Mouse (Mus musculus) cerebellum, adult (tissue): Measurements from ENCODE around the gene Plac9a.
"Not testable (repeated sequence)": the region's sequence is repeated elsewhere in the genome, so short reads cannot be mapped to it uniquely, and the experiment has no call there.

Source experiments
- ATAC-seq: cut with Nextera tagmentation; 2 replicates; pipeline ENCODE4 v1.9.2; 2017; ENCODE audit warnings: mild to moderate bottlenecking, moderate library complexity, mixed read lengths; ENCODE audit not compliant: insufficient number of reproducible peaks, low FRiP score, low TSS enrichment

Gene Plac9a

DNA sequence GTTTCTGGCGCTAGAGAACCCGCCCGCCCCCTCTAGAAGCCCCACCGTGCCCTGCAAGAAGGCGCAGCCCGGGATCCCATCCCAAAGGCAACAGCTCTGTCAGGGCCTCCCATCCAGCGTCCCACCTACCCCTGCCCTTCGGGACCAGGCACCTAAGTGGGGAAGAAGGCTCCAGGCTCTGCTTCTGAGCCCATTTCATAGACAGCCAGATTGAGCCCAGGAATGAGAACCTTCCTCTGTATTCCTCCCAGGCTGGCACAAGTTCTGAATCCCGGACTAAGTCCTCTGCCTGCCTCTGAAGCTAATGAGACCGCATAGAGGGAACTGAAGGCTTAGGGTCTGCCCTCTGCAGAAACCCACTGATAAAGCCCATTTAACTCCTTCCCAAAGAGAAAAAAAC is at the start of gene Plac9a:
TSS of gene Plac9a (minus strand) at position 101 of the 400 bp plus-strand sequence.
- ATAC-seq = not testable (repeated sequence)

DNA sequence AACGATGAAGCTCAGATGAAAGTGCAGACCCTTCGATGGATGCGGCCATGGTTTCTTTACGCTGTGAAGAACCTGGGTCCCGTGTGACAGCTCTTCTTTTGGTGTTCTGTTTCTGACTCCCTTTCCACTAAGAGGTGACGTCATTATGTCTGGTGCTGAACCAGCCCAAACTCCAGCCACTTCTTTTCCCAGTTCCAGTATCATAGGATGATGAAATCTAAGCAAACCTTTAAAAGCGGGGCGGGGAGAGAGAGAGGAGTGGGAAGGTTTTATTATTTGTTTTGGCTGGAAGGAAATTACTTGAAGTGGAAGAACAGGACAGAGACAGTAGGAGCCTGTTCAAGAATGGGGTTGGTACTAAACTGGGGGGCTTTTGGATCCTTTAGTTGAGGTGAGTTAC is 35.1 kb upstream of the Plac9a start, which contains the start of gene Cphx1:
TSS of gene Cphx1 (plus strand) at position 301 of the 400 bp plus-strand sequence.
- not testable (repeated sequence) for ATAC-seq

DNA sequence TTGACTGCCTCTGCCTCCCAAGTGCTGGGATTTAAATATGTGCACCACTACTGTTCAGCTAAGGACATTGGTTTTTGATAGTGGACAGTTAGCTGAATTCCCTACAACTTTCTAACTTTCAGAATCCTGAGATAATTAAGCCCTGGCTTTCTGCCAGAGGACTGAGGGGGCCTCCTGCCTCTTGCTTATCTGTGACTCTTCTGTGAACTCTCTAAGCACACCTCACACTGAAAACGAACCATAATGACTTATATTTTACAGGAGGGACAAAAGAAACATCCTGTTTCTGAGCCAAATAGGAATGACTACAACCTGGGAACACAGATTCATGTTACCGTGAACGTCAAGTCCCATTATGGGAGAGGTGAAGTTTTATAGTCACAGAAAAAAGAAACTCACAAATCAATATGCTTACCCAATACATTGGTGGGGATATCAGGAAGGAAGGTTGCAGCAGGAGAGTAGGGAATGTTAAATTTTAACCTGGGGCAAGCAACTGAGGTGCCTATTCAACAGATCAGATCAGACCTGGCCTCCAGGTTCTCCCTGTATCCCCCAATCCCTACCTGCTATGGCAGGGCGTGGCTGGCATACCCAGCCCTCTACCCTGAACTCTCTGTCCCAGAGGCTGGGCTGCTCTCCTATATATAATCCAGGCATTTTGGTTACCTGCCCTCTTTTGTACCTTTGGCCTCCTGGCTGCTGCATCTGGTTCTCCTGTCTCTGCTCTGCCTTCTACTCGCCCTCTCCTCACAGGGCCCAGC is 34.1 kb upstream of the Plac9a start:
- not testable (repeated sequence) for ATAC-seq

DNA sequence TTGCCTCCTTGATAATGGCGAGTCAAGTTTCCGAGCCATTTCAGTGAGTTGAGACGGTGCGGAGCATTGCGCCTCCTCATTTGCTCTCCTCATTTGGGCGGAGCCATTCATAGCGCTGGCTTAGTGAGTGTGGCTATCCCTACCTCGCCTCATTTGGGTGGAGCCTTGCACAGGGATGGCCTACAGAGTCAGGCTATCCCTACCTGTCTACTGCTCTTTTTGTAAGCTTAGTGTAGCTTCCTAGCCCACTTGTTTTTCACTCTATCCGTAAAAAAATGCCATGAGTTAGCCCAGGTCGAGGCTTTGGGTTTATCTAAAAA is 24.6 kb upstream of the Plac9a start, which contains the start of gene Tmem254a:
TSS of gene Tmem254a (minus strand) at position 111 of the 320 bp plus-strand sequence.
- ATAC-seq = peak; percentile 90

DNA sequence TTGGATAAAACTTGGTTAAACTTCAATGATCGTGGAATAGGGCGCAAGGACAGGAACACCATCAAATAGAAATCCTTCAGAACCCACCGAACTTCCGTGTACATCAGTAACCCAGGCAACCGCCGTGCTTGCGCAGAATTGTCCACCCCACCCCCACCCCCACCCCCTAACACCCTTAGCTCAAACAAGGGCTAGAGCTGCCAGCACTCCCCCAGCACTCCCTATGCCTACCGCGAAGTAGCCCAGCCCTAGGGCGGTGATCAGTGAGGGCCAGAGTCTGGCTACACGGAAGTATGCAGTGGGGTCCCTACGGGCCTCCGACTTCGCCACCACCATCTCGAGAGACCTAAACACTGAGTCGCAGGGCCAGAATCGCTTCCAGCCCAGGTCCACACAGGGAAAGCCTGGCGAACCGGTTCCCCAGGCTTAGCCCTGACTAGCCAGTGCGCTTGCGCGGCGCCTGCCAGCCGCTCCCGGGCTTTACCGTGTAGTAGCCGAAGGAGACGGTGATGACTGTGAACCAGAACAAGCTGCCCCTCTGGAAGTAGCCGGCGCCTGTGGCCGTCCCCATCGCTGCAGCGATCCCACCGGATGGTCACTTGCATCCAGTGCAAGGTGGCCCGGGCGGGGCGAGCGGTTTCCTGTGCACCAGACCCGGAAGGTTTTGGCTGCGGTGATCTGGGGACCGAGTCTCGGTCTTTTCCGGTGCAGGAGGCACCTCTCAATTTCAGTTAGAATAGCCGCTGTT is 24.1 kb upstream of the Plac9a start:
- ATAC-seq = peak; percentile 75

DNA sequence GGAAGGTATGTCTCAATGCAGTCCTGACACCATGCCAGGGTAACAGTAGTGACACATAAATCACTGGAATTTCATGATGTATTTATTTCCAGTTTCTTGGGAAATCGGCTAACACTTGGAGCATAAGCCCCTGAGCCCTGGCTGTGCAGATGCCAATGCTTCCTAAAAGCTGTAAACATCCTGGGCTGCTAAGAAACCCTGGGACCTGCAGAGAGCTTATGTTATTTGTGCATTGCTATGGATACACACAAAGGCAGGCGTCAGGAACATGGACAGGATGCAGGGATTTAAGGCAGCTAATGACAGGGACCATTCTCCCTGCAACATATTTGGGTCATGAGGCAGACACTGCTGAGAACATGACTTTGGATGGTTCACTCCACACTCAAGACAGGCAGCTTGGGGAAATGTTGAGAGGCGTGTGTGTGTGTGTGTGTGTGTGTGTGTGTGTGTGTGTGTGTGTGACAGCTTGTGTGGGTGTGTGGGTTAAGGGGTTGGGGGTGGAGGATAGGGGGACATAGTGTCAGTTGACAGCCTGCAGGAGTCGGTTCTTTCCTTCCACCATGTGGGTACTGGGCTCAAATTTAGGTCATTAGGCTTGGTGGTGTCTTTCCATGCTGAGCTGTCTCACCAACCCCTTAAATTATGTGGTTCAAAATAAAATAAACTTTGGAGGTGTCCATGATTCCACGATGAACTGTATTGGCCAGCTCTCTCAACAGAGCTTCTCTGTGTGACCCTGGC is 15.7 kb upstream of the Plac9a start:
- not testable (repeated sequence) for ATAC-seq

DNA sequence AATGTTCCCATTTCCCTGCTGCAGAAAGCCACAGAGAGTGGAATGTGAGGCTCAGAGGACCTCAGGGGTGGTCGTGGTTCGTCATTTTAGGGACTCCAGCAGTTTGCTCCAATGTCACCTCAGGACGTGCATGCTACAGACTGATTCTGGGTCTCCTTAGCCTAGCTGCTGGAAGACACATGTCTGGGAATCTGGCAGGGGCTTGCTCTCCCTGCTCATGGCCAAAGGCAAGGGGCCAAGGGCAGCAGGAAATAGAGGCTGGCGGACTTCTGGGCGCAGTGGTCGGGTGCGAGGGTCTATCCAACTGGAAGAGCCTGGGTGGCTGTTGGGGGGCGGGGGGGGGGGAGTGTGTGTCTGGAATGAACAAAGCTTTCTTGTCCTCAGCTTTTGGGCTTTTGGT is 6.1 kb upstream of the Plac9a start:
- not testable (repeated sequence) for ATAC-seq

DNA sequence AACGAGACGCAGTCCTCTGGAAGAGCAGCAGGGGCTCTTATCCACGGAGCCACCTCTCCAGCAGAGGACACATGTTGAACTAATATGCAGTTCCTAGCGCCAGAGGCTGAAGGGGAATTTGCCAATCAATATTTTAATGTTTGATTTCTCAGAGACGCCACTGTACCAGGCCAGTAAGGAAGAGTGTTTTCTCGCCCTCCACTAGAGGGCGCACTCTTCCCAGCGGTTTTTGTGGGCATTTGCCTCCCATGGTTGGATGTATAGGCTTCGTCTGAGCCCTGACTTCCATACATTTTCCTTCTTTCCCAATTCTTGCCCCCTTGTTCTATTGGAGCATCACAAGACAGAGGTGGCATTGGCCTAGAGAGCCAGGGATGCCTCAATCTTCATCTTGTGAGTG is 4.4 kb upstream of the Plac9a start:
- ATAC-seq = not testable (repeated sequence)

DNA sequence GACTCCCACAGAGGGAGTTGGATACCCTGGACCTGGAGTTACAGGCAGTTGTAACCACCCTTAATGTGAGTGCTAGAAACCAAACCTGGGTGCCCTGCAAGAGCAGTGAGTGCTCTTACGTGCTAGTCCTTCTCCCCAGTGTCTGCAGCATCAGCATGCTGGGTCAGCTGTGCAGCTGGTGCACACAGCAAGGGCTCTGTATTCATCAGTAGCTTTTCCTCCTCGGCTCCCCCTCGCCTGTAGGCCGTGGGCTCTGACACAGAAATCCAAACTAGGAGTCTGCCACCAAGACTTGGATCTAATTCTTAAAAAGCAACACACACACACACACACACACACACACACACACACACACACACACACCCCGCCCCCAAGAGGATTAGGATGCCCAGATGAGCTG is 2.3 kb upstream of the Plac9a start:
- ATAC-seq = not testable (repeated sequence)

DNA sequence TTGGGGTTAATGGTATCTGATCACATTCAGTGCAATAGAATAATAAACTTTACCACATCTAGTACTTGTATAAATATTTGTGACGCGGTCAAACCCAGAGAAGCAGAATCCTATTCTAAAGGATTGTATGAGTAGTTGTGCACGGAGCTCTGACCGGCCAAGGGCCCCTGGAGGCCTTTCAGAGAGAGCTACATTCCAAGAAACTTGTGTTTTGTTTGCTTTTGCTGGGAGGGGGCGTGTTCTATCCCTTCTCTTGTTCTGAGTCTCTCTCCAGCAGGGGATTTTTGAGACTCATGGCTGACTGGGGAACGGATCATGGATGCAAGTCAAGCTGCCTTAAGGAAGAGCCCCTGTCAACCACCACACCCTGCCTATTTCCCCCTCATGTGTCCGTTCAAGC is 7.2 kb downstream of the Plac9a start:
- ATAC-seq = not testable (repeated sequence)

DNA sequence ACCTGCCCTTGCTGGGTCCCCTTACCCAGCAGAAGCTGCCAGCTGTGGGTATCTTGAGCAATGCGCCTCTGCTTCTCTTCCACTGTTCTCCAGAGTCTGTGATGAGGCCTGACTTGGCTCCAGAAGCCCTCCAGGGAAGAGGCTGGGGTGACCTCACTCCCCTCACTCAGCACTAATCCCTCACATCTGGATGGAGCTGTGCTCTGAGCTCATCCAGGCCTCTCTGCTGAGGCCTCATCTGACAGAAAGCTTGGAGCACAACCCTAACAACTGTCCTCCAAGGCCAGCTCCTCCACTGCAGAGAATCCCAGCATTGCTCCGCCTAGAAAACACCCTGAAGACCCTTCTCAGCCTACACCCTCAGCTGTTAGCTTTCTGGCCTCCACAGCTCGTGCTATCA is 8.3 kb downstream of the Plac9a start:
- not testable (repeated sequence) for ATAC-seq

DNA sequence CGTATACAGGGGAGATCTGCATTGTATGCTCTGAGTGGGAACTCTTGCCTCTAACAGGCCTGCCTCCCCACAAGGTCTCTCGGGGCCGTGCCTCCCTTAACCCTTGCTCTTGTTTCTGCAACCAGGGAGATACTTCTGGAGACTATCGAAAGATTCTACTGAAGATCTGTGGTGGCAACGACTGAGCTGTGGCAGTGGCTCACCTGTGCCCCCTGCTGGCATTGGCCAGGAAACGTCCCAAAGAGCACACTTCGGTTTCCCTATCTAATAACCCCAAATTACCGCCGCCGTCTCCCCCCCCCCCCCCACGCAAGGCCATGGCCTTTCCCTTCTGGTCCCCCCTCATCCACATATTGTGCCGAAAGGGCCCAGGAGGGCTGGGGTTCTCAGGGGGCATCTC is 17.0 kb downstream of the Plac9a start:
- ATAC-seq = not testable (repeated sequence)

DNA sequence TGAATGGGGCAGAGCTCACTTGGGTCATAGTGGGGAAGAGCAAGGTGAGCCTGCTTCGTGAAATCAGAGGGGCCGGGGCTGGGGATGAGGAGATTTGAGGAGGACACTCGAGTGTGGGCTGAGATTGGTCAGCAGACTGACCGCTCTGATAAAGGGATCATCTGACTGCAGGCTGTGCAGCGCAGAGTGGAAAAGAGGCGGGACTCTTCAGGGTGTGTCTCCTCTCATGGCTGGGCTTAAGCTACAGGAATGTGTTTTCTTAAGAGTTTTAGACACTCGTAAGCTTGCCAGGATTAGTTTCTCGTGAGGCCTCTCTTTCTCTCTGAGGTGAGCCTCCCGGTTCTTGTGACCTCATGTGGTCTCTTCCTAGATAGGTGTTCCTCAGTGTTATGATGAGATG is 21.1 kb downstream of the Plac9a start:
- ATAC-seq = not testable (repeated sequence)

DNA sequence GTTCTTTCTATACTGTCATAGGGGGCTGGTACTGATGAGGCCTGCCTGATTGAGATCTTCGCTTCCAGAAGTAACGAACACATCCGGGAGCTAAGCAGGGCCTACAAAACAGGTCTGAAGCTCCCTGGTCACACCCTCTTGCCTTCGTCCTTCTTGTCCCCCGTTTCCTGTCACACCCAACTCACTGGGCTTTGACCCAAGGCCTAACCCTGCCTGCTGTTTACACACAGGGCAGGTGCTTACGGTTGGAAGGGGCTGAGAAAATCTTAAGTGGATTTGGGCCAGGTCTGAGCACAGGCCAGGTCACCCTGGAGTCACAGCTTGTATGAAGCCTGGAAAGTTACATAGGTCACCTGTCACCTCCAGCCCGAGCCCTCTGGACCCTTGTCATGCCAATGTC is 26.3 kb downstream of the Plac9a start:
- not testable (repeated sequence) for ATAC-seq

DNA sequence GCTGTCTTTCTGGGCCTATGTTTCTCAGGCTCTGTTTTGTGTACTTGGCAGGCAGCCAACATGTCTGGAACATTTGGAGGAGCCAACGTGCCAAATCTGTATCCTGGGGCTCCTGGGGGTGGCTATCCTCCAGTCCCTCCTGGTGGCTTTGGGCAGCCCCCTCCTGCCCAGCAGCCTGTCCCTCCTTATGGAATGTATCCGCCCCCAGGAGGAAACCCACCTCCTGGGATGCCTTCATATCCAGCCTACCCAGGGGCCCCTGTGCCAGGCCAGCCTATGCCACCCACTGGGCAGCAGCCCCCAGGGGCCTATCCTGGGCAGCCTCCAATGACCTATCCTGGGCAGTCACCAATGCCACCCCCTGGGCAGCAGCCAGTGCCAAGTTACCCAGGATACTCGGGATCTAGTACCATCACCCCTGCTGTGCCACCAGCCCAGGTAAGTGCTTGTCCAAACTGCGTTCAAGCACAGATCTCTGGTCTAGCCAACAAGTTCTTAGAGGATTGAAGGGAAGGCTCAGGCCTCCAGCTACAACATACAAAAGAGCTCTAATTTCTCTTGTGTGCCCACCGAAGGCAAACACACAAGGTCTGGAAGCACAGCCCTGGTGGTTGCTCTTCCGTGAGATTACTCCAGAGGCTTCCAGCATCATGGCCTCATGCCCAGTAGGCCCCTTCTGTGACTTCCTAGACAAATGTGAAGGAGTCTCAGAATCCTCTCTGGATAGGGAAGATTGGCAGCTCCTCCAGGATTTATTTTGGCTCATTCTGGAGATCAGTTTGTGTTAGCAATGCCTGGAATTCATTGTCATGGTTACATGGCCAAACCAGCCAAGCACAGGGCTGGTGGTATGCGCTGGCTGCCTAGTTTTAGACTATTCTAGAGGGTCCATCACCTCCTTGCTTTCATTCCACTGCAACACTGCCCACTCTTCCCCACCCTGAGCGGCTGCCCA is 30.2 kb downstream of the Plac9a start:
- peak; percentile 38 for ATAC-seq

DNA sequence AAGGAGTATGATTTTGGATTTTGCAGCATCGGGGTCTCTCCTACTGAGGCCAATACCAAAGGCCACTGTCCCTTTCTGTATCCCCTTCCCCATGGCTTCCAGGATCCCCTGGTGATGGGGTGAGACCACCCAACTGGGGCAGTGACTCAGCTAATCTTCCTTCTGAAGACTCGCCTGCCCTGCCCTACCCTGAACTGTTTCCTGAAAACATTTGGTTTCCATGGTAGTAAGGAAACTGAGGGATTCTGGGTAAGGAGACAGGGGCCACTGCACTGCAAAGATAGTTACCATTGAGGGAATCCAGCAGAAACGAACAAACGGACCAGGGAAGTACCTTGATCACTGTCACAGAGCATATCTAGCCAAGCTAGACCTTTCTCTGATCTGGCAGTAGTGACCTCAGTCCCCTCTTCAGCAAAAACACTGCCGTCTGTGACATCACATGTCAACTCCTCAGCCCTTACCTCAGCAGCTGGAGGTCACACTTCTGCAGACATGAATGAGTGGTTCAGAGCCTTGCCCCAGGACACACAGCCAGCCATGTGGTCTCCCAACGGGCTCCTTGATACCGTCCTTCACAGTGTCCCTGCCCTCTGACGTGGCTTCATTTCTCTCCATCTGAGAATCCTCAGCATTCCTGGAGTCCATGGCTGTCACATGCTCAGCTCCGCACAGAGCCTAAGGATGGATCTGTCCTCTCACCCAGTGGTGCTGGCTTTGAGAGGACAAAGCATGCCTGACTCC is 33.6 kb downstream of the Plac9a start:
- no peak for ATAC-seq

DNA sequence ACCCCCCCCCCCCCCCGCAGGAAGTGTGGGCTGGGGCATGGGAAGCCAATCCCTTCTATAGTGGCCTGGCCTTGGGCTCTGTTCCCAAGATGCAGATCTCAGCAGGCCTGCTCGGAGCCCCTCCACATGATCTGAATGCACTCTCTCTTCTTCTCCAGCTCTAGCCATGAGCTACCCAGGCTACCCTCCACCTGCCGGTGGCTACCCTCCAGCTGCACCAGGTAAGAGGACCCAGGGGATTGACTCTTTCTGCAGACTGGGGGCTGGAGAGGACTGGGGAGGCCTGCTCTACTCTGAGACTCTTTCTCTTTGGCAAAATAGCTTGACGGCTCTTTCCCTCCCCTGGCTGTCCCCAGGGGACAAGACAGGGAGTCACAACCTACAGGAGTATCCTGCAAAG is 34.2 kb downstream of the Plac9a start:
- ATAC-seq = no peak

DNA sequence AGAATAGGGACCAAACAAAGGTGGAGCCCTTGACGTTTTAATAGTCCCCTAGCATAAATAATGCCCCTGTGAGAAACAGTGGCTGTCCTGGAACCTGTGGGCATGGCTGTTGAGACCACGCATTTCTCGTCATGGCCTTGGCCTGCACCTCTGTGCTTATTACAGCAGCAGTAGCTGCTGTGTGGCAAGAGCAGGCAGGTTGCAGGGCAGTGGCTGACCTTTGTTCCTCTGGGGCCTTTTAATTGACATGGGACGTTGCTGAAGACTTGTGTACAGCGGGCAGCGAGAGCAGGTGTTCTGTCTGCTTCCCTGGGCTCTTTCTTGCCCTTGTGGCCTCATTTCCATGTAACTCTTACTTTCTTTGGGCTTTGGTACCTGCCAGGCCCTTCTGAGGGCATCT is 35.1 kb downstream of the Plac9a start:
- ATAC-seq = no peak

DNA sequence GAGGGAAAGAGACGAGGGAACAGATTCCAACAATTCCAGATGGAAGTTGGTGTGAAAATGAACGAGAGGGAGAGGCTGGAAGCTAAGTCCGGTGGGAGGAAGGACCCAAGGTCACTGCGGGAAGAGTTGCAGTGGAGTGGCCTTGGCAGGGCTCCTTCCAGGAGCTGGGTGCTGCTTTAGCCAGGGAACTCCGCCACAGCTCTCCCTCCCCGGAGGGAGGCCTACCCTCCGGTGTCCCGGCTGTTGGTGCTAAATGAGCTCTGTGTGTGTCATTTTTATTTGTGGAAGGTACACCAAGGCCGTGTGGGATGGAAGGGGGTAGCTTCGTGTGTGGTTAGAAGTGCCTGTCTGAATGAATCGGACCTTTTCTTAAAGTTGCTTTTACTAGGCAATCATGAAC is 36.1 kb downstream of the Plac9a start:
- ATAC-seq = no peak
